Mouse (Mus musculus) cerebellum, adult 8-10 months (tissue): ENCODE data around the gene Abca8b.
"Not testable (repeated sequence)": the region's sequence is repeated elsewhere in the genome, so short reads cannot be mapped to it uniquely, and the experiment has no call there.

Experiments used
- DNase-seq: peaks from one replicate; pipeline ENCODE4 v3.0.0; 2022

The Abca8b gene

GRCm38 (mm10) chr11:109913156-109913555 is 82.5 kb downstream of the Abca8b start:
- DNase-seq, result not testable (repeated sequence)

- not testable (repeated sequence) for DNase-seq
Measured at GRCm38 (mm10) chr11:109912118-109912517, 83.5 kb downstream of the Abca8b start.

- DNase-seq, result no peak
Measured at GRCm38 (mm10) chr11:109909801-109910200, 85.8 kb downstream of the Abca8b start.

GRCm38 (mm10) chr11:109908207-109909031 is 87.2 kb downstream of the Abca8b start:
- DNase-seq, result no peak

- DNase-seq, result no peak
Measured at GRCm38 (mm10) chr11:109907508-109907907, 88.1 kb downstream of the Abca8b start.

- DNase-seq, result no peak
Measured at GRCm38 (mm10) chr11:109902616-109903598, 92.7 kb downstream of the Abca8b start.

- no peak for DNase-seq
Measured at GRCm38 (mm10) chr11:109900491-109901241, 95.0 kb downstream of the Abca8b start.

GRCm38 (mm10) chr11:109898791-109899467 is 96.7 kb downstream of the Abca8b start:
- DNase-seq, result no peak

GRCm38 (mm10) chr11:109895952-109896530 is 99.6 kb downstream of the Abca8b start:
- no peak for DNase-seq

- DNase-seq, result no peak
Measured at GRCm38 (mm10) chr11:109895496-109895895, 100.1 kb downstream of the Abca8b start.

GRCm38 (mm10) chr11:109893894-109894804 is 101.5 kb downstream of the Abca8b start:
- DNase-seq, result no peak

- DNase-seq, result no peak
Measured at GRCm38 (mm10) chr11:109891989-109892386, 103.7 kb downstream of the Abca8b start.

GRCm38 (mm10) chr11:109891371-109891988 is 104.2 kb downstream of the Abca8b start:
- DNase-seq, result no peak

GRCm38 (mm10) chr11:109889595-109889994 is 106.0 kb downstream of the Abca8b start:
- DNase-seq, result no peak

GRCm38 (mm10) chr11:109886757-109887156 is 108.9 kb downstream of the Abca8b start:
- DNase-seq, result no peak

- no peak for DNase-seq
Measured at GRCm38 (mm10) chr11:109885521-109885920, 110.1 kb downstream of the Abca8b start.

- no peak for DNase-seq
Measured at GRCm38 (mm10) chr11:109884801-109885200, 110.8 kb downstream of the Abca8b start.

GRCm38 (mm10) chr11:109884126-109884525 is 111.5 kb downstream of the Abca8b start:
- no peak for DNase-seq
